Mouse (Mus musculus) stomach, embryonic 14.5 days (tissue): ENCODE results near the gene Nt5e. TPM values are rescaled to one million over a fixed set of nuclear protein-coding genes. Genes with fewer than 3 reads are reported as not detected.

ENCODE experiments used
- ATAC-seq: fragments of 200-750 bp; cut with Nextera tagmentation; 2 replicates; pipeline ENCODE4 v1.8.0; 2017; ENCODE audit warnings: low read depth, moderate TSS enrichment; ENCODE audit not compliant: insufficient number of reproducible peaks, insufficient read depth, low FRiP score
- H3K27ac ChIP-seq: fragments of 300-500 bp; sonication (generic); 2 replicates; pipeline ENCODE4 v1.5.1; 2014; ENCODE audit warnings: mild to moderate bottlenecking, low read length, moderate library complexity, mixed read lengths
- H3K27me3 ChIP-seq: fragments of 300-500 bp; sonication (generic); 2 replicates; pipeline ENCODE4 v1.6.1; 2014; ENCODE audit warnings: low read length, control low read depth, mixed read lengths; ENCODE audit not compliant: control insufficient read depth, insufficient read depth
- H3K36me3 ChIP-seq: fragments of 300-500 bp; sonication (generic); 2 replicates; pipeline ENCODE4 v1.6.1; 2014; ENCODE audit warnings: mild to moderate bottlenecking, control low read depth, low read length, moderate library complexity, mixed read lengths; ENCODE audit not compliant: control insufficient read depth, insufficient read depth
- H3K4me1 ChIP-seq: fragments of 300-500 bp; sonication (generic); 2 replicates; pipeline ENCODE4 v1.6.1; 2014; ENCODE audit warnings: low read length, control low read depth, mixed read lengths; ENCODE audit not compliant: control insufficient read depth, insufficient read depth
- H3K4me2 ChIP-seq: fragments of 300-500 bp; sonication (generic); replicated peaks from 2 replicates; pipeline ENCODE4 v1.6.1; 2014; ENCODE audit warnings: low read depth, low read length, control low read depth
- H3K4me3 ChIP-seq: fragments of 300-500 bp; sonication (generic); 2 replicates; pipeline ENCODE4 v1.5.1; 2014; ENCODE audit warnings: low read depth, low read length, control low read depth
- H3K9ac ChIP-seq: fragments of 300-500 bp; sonication (generic); replicated peaks from 2 replicates; pipeline ENCODE4 v1.6.1; 2014; ENCODE audit warnings: low read depth, mild to moderate bottlenecking, control low read depth, low read length, moderate library complexity, mixed read lengths
- H3K9me3 ChIP-seq: fragments of 300-500 bp; sonication (generic); 2 replicates; pipeline ENCODE4 v1.6.1; 2016; ENCODE audit warnings: low read depth, low read length, control low read depth; ENCODE audit not compliant: control insufficient read depth
- WGBS: fragments of 180-500 bp; shearing (Covaris S2); extraction: QIAGEN DNeasy Blood & Tissue Kit; methylation state at CpG from one replicate; pipeline ENCODE4 v1.1.7; 2014; 5-methylcytosine and 5-hydroxymethylcytosine counted together
- polyA plus RNA-seq: library from polyadenylated mRNA; unstranded; fragments of >200 nt; fragmentation: Nextera tagmentation; extraction: Ambion mirVana; gene quantifications from 2 replicates; pipeline ENCODE4 v1.2.1, GENCODE M21; 2014

Gene Nt5e
- polyA plus RNA-seq, 1 experiment from 2014 or later = 1.7 TPM

GRCm38 (mm10) chr9:88379057-88379456, 52.1 kb downstream of the Nt5e start:
- no peak overlapping the region for H3K27ac ChIP-seq
- H3K4me3 ChIP-seq = no peak overlapping the region
- ATAC-seq = no peak
- no peak overlapping the region for H3K4me2 ChIP-seq
- WGBS = 77% methylated on average over 3 of the region's 3 CpGs
- H3K36me3 ChIP-seq = peaks cover 15% of the 10 kb centered on the region; the same call in 1 of the 2 replicates
- no peaks in the 10 kb centered on the region for H3K27me3 ChIP-seq
- H3K4me1 ChIP-seq = no peaks in the 10 kb centered on the region
- no peak overlapping the region for H3K9ac ChIP-seq
- H3K9me3 ChIP-seq = no peaks in the 10 kb centered on the region

- Histone ChIP-seq H3K36me3 (peaks cover 15% of the 10 kb centered on the region; the same call in 1 of the 2 replicates), H3K27ac (no peak overlapping the region), H3K27me3 (no peaks in the 10 kb centered on the region), H3K4me1 (no peaks in the 10 kb centered on the region), H3K4me3 (no peak overlapping the region), H3K4me2 (no peak overlapping the region), H3K9me3 (no peaks in the 10 kb centered on the region), H3K9ac (no peak overlapping the region)
- no peak for ATAC-seq
- 72% methylated on average over 7 of the region's 7 CpGs for WGBS
These were observed 53.1 kb downstream of the Nt5e start for GRCm38 (mm10) chr9:88380076-88380475.

GRCm38 (mm10) chr9:88380542-88380941, 53.5 kb downstream of the Nt5e start:
- Histone ChIP-seq H3K36me3 (peaks cover 15% of the 10 kb centered on the region; the same call in 1 of the 2 replicates), H3K4me2 (no peak overlapping the region), H3K4me3 (no peak overlapping the region), H3K4me1 (no peaks in the 10 kb centered on the region), H3K9ac (no peak overlapping the region), H3K9me3 (no peaks in the 10 kb centered on the region), H3K27ac (no peak overlapping the region), H3K27me3 (no peaks in the 10 kb centered on the region)
- WGBS = 81% methylated on average over 1 of the region's 1 CpGs
- no peak for ATAC-seq

- Histone ChIP-seq H3K27ac (no peak overlapping the region), H3K4me2 (no peak overlapping the region), H3K27me3 (no peaks in the 10 kb centered on the region), H3K4me1 (no peaks in the 10 kb centered on the region), H3K36me3 (peaks cover 15% of the 10 kb centered on the region), H3K9me3 (no peaks in the 10 kb centered on the region), H3K9ac (no peak overlapping the region), H3K4me3 (no peak overlapping the region)
- no peak for ATAC-seq
- 85% methylated on average over 5 of the region's 5 CpGs for WGBS
These were observed 61.8 kb downstream of the Nt5e start for GRCm38 (mm10) chr9:88388826-88389225.

- Histone ChIP-seq H3K9me3 (no peaks in the 10 kb centered on the region), H3K27ac (no peak overlapping the region), H3K4me1 (no peaks in the 10 kb centered on the region), H3K27me3 (no peaks in the 10 kb centered on the region), H3K36me3 (peaks cover 7% of the 10 kb centered on the region), H3K9ac (no peak overlapping the region), H3K4me3 (no peak overlapping the region), H3K4me2 (no peak overlapping the region)
- ATAC-seq = no peak
- 85% methylated on average over 8 of the region's 8 CpGs for WGBS
These were observed 67.9 kb downstream of the Nt5e start for GRCm38 (mm10) chr9:88394852-88395251.

- no peak overlapping the region for H3K9ac ChIP-seq
- peaks cover 4% of the 10 kb centered on the region for H3K36me3 ChIP-seq
- H3K27me3 ChIP-seq = no peaks in the 10 kb centered on the region
- no peaks in the 10 kb centered on the region for H3K9me3 ChIP-seq
- no peak for ATAC-seq
- H3K4me2 ChIP-seq = no peak overlapping the region
- WGBS = 94% methylated on average over 1 of the region's 1 CpGs
- no peaks in the 10 kb centered on the region for H3K4me1 ChIP-seq
- no peak overlapping the region for H3K4me3 ChIP-seq
- H3K27ac ChIP-seq = no peak overlapping the region
These were observed 71.5 kb downstream of the Nt5e start for GRCm38 (mm10) chr9:88398461-88398860.

GRCm38 (mm10) chr9:88404088-88404487, 77.1 kb downstream of the Nt5e start:
- 71% methylated on average over 10 of the region's 10 CpGs for WGBS
- H3K4me3 ChIP-seq = no peak overlapping the region
- H3K36me3 ChIP-seq = peaks cover 7% of the 10 kb centered on the region
- no peaks in the 10 kb centered on the region for H3K27me3 ChIP-seq
- H3K27ac ChIP-seq = no peak overlapping the region
- no peak for ATAC-seq
- no peak overlapping the region for H3K4me2 ChIP-seq
- H3K9ac ChIP-seq = no peak overlapping the region
- no peaks in the 10 kb centered on the region for H3K4me1 ChIP-seq
- H3K9me3 ChIP-seq = no peaks in the 10 kb centered on the region

GRCm38 (mm10) chr9:88404515-88404914, 77.5 kb downstream of the Nt5e start:
- no peak for ATAC-seq

GRCm38 (mm10) chr9:88409978-88410377, 83.0 kb downstream of the Nt5e start:
- no peak overlapping the region for H3K27ac ChIP-seq
- 82% methylated on average over 2 of the region's 2 CpGs for WGBS
- no peak overlapping the region for H3K9ac ChIP-seq
- no peaks in the 10 kb centered on the region for H3K27me3 ChIP-seq
- no peaks in the 10 kb centered on the region for H3K9me3 ChIP-seq
- no peak for ATAC-seq
- H3K4me3 ChIP-seq = no peak overlapping the region
- H3K4me2 ChIP-seq = no peak overlapping the region
- H3K4me1 ChIP-seq = no peaks in the 10 kb centered on the region
- peaks cover 3% of the 10 kb centered on the region; the same call in 1 of the 2 replicates for H3K36me3 ChIP-seq

More at GRCm38 (mm10) chr9:88404515-88404914, 77.5 kb downstream of the Nt5e start:
- Histone ChIP-seq H3K4me1 (no peaks in the 10 kb centered on the region), H3K27ac (no peak overlapping the region), H3K4me3 (no peak overlapping the region), H3K4me2 (no peak overlapping the region), H3K9me3 (no peaks in the 10 kb centered on the region), H3K27me3 (no peaks in the 10 kb centered on the region), H3K9ac (no peak overlapping the region), H3K36me3 (peaks cover 7% of the 10 kb centered on the region)
- WGBS = 77% methylated on average over 6 of the region's 6 CpGs
